Mouse (Mus musculus) lung, embryonic 14.5 days (tissue): ENCODE results near the gene Iqsec1. TPM values are rescaled to one million over a fixed set of nuclear protein-coding genes. Genes with fewer than 3 reads are reported as not detected.

Source experiments
- ATAC-seq: fragments of 200-750 bp; cut with Nextera tagmentation; 2 replicates; pipeline ENCODE4 v1.8.0; 2017; ENCODE audit warnings: mild to moderate bottlenecking, moderate TSS enrichment, moderate library complexity; ENCODE audit not compliant: insufficient read depth
- DNase-seq: peaks from one replicate; pipeline ENCODE4 v3.0.0-alpha.2; 2015
- H3K27ac ChIP-seq: fragments of 300-500 bp; sonication (generic); 2 replicates; pipeline ENCODE4 v1.5.1; 2014; ENCODE audit warnings: low read depth, mild to moderate bottlenecking, moderate library complexity
- H3K27me3 ChIP-seq: fragments of 300-500 bp; sonication (generic); 2 replicates; pipeline ENCODE4 v1.6.1; 2014; ENCODE audit warnings: low read length, control low read depth; ENCODE audit not compliant: insufficient read depth
- H3K36me3 ChIP-seq: fragments of 300-500 bp; sonication (generic); 2 replicates; pipeline ENCODE4 v1.6.1; 2014; ENCODE audit warnings: control low read depth; ENCODE audit not compliant: insufficient read depth
- H3K4me1 ChIP-seq: fragments of 300-500 bp; sonication (generic); 2 replicates; pipeline ENCODE4 v1.6.1; 2014; ENCODE audit warnings: antibody characterized with exemption, control low read depth; ENCODE audit not compliant: insufficient read depth
- H3K4me2 ChIP-seq: fragments of 300-500 bp; sonication (generic); 2 replicates; pipeline ENCODE4 v1.6.1; 2014; ENCODE audit warnings: mild to moderate bottlenecking
- H3K4me3 ChIP-seq: fragments of 300-500 bp; sonication (generic); 2 replicates; pipeline ENCODE4 v1.5.1; 2014; ENCODE audit warnings: low read depth, low read length
- H3K9ac ChIP-seq: fragments of 300-500 bp; sonication (generic); 2 replicates; pipeline ENCODE4 v1.6.1; 2014
- H3K9me3 ChIP-seq: fragments of 300-500 bp; sonication (generic); 2 replicates; pipeline ENCODE4 v1.6.1; 2016; ENCODE audit warnings: low read depth, low read length, control low read depth
- CTCF ChIP-seq: IDR thresholded peaks from 2 replicates; pipeline ENCODE4 v1.5.1; 2016; ENCODE audit warnings: antibody characterized with exemption, low read depth
- WGBS: fragments of 180-500 bp; shearing (Covaris S2); extraction: QIAGEN DNeasy Blood & Tissue Kit; methylation state at CpG from one replicate; pipeline ENCODE4 v1.1.7; 2014; 5-methylcytosine and 5-hydroxymethylcytosine counted together
- polyA plus RNA-seq: library from polyadenylated mRNA; unstranded; fragments of >200 nt; fragmentation: Nextera tagmentation; extraction: Ambion mirVana; gene quantifications from 2 replicates; pipeline ENCODE4 v1.2.1, GENCODE M21; 2014

Iqsec1 gene
- polyA plus RNA-seq, 1 experiment from 2014 or later, result 15.8 TPM

DNA sequence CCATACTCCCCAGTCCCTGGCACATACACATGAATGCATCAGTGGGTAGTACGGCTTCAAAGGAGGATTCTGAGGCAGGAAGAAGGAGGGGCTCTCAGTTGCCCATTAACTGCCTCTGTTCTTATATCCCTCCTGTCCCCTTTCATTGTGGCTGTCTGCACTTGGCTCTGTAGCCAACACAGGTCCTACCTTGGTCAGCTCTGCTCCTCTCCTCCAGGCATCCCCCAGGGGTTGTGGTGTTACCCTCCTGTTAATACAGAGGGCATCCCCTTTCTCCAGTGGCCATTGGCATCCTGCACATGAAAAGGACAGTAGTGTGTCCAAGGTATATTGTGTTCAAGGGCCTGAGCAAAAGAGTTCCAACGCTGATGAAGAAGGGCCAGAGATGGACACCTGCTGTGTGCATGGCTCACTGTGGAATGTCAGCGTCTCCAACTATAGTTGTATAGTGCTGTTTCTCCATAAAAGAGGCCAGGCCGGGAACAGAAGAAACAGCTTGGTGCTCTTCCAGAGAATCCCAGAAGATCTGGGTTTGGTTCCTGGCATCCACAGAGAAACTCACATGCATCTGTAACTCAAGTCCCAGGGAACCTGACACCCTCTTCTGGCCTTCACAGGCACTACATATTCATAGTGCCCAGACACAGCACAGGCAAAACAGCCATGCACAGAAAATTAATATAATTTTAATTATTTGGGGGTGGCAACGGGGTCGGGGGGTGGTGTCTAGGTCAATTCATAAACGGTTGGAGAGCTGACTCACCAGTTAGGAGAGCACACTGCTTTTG lies 363.1 kb downstream of the Iqsec1 start:
- 0 out of 2 replicates have a peak, but pooled peaks have one; percentile 19 for TF ChIP-seq CTCF
- ATAC-seq (no peak), DNase-seq (no peak)
- Histone ChIP-seq H3K9me3 (no peaks in the 10 kb centered on the region), H3K4me2 (no peak overlapping the region), H3K36me3 (no peaks in the 10 kb centered on the region), H3K27ac (no peak overlapping the region), H3K4me3 (no peak overlapping the region), H3K9ac (no peak overlapping the region), H3K4me1 (peaks cover 9% of the 10 kb centered on the region; the same call in 1 of the 2 replicates), H3K27me3 (no peaks in the 10 kb centered on the region)
- WGBS, result 78% methylated on average over 7 of the region's 7 CpGs

DNA sequence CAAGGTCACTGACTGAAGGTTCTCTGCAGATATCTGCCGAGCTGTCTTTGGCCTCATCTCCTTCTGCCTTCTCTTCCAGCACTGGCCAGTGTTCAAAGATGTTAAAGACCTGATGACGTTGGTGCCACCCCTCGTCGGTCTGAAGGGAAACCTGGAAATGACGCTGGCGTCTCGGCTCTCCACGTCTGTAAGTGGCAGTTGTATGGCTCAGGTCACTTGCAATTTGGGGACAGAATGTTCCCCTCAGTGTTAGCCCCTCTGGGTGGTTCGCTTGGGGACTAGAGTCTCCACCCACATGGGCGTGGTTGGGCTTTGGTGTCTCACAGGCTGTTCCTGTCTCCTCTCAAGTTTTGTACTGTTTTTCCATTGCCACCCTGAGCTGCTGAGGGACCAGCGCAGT lies 363.8 kb downstream of the Iqsec1 start:
- Histone ChIP-seq H3K36me3 (no peaks in the 10 kb centered on the region), H3K9ac (no peak overlapping the region), H3K4me3 (no peak overlapping the region), H3K4me1 (peaks cover 9% of the 10 kb centered on the region; the same call in 1 of the 2 replicates), H3K27ac (no peak overlapping the region), H3K27me3 (no peaks in the 10 kb centered on the region), H3K9me3 (no peaks in the 10 kb centered on the region), H3K4me2 (no peak overlapping the region; the same call in 1 of the 2 replicates)
- no peak for ATAC-seq
- WGBS, result 69% methylated on average over 11 of the region's 11 CpGs
- DNase-seq, result no peak
- no peak for TF ChIP-seq CTCF

GRCm38 (mm10) chr6:90624184-90624583 lies 364.3 kb downstream of the Iqsec1 start:
- WGBS, result 55% methylated on average over 6 of the region's 6 CpGs
- Histone ChIP-seq H3K27ac (no peak overlapping the region), H3K4me3 (no peak overlapping the region), H3K27me3 (no peaks in the 10 kb centered on the region), H3K36me3 (no peaks in the 10 kb centered on the region), H3K4me1 (peaks cover 10% of the 10 kb centered on the region), H3K4me2 (no peak overlapping the region; the same call in 1 of the 2 replicates), H3K9me3 (no peaks in the 10 kb centered on the region), H3K9ac (no peak overlapping the region)
- ATAC-seq (no peak), DNase-seq (peak; percentile 64)
- no peak for TF ChIP-seq CTCF

DNA sequence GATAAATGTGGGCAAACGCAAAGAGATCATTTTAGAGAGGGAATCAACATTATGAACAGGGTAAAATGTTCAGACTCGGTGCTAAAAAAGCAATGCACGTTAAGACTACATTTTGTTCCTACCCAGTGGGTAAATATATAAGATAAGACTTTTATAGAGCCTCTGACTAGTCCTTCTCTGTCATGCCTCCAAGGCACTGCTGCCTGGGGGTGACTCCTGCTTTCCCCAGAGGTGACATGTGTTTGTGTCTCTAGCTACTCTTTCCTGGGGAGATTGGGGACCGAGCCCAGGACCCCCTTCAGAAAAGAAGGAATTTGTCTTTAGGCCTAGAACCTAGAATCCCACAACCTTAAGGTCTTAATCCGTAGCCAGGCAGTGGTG lies 365.0 kb downstream of the Iqsec1 start:
- Histone ChIP-seq H3K27ac (peak overlapping the region; percentile 55; the same call in 1 of the 2 replicates), H3K4me3 (no peak overlapping the region)
- TF ChIP-seq CTCF, result no peak

GRCm38 (mm10) chr6:90622758-90623455 lies 365.6 kb downstream of the Iqsec1 start:
- 38% methylated on average over 11 of the region's 11 CpGs for WGBS
- TF ChIP-seq CTCF, result no peak
- Histone ChIP-seq H3K36me3 (no peaks in the 10 kb centered on the region), H3K9ac (no peak overlapping the region), H3K9me3 (no peaks in the 10 kb centered on the region), H3K27ac (peak overlapping the region; percentile 55), H3K4me3 (no peak overlapping the region), H3K4me2 (no peak overlapping the region), H3K27me3 (no peaks in the 10 kb centered on the region), H3K4me1 (peaks cover 17% of the 10 kb centered on the region)
- DNase-seq, result no peak
- peak; percentile 48; the same call in 1 of the 2 replicates for ATAC-seq

More for the DNA sequence above, 365.0 kb downstream of the Iqsec1 start:
- no peaks in the 10 kb centered on the region for H3K9me3 ChIP-seq
- H3K36me3 ChIP-seq, result no peaks in the 10 kb centered on the region
- ATAC-seq (no peak), DNase-seq (no peak)
- WGBS, result 63% methylated on average over 5 of the region's 5 CpGs
- no peak overlapping the region for H3K4me2 ChIP-seq
- H3K4me1 ChIP-seq, result peaks cover 17% of the 10 kb centered on the region
- H3K27me3 ChIP-seq, result no peaks in the 10 kb centered on the region
- H3K9ac ChIP-seq, result no peak overlapping the region

- H3K27ac ChIP-seq, result no peak overlapping the region
- H3K27me3 ChIP-seq, result no peaks in the 10 kb centered on the region
- H3K36me3 ChIP-seq, result no peaks in the 10 kb centered on the region
- H3K4me2 ChIP-seq, result 0 out of 2 replicates have a peak overlapping the region, but pooled peaks have one; percentile 0
- H3K4me3 ChIP-seq, result no peak overlapping the region
- no peaks in the 10 kb centered on the region for H3K9me3 ChIP-seq
- ATAC-seq (0 out of 2 replicates have a peak, but pooled peaks have one; percentile 8), DNase-seq (no peak)
- WGBS, result 30% methylated on average over 6 of the region's 6 CpGs
- no peak for TF ChIP-seq CTCF
- H3K9ac ChIP-seq, result no peak overlapping the region
- H3K4me1 ChIP-seq, result peaks cover 17% of the 10 kb centered on the region
These were observed 366.9 kb downstream of the Iqsec1 start for GRCm38 (mm10) chr6:90621584-90621890.
